Mouse (Mus musculus) bone marrow macrophage, adult 2 months (primary cell): ENCODE data around the gene Iqcg. TPM values are rescaled to one million over a fixed set of nuclear protein-coding genes. Genes with fewer than 3 reads are reported as not detected.
"Not testable (repeated sequence)": the region's sequence is repeated elsewhere in the genome, so short reads cannot be mapped to it uniquely, and the experiment has no call there.

Source experiments
- H3K27ac ChIP-seq: 2 replicates; pipeline ENCODE4 v1.5.1; 2012; ENCODE audit warnings: low read depth, low read length; ENCODE audit not compliant: insufficient read depth
- H3K4me1 ChIP-seq: 2 replicates; pipeline ENCODE4 v1.6.1; 2012; ENCODE audit warnings: low read length; ENCODE audit not compliant: control insufficient read depth, insufficient read depth
- H3K4me3 ChIP-seq: 2 replicates; pipeline ENCODE4 v1.5.1; 2012; ENCODE audit warnings: mild to moderate bottlenecking, low read length, moderate library complexity; ENCODE audit not compliant: insufficient read depth
- CTCF ChIP-seq: IDR thresholded peaks from 2 replicates; pipeline ENCODE4 v1.5.1; 2012; ENCODE audit warnings: low read depth, mild to moderate bottlenecking, low read length, moderate library complexity
- POLR2A ChIP-seq: IDR thresholded peaks from 2 replicates; pipeline ENCODE4 v1.6.1; 2012; ENCODE audit warnings: mild to moderate bottlenecking, low read depth, low read length, borderline replicate concordance
- polyA plus RNA-seq: library from polyadenylated mRNA; stranded (reverse); fragments of >200 nt; gene quantifications from 2 replicates; pipeline ENCODE4 v1.2.4, GENCODE M21; 2012; ENCODE audit not compliant: missing spikeins, insufficient read depth, insufficient read length

Iqcg gene
- polyA plus RNA-seq, 1 experiment = 0.86 TPM

DNA sequence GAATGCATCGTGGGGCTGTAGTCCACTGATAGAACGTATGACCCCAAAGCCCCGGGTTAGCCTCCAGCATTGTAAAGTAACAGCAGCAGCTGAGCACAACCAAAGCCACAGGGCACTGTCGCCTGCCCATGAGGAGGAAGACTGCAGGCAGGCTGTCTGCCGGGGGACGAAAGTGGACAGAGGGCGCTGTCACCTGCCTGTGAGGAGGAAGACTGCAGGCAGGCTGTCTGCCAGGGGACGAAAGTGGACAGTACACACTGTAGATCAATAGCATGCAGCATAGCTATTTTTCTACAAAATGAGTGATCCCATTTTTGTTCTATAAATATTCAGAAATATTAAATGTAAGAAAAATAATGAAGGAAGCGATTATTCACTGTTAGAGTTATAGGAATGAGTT lies 8.6 kb upstream of the Iqcg start:
- Histone ChIP-seq H3K4me3 (no peak overlapping the region), H3K27ac (no peak overlapping the region), H3K4me1 (peaks cover 4% of the 10 kb centered on the region)
- TF ChIP-seq CTCF = no peak
- no peak for TF ChIP-seq POLR2A

DNA sequence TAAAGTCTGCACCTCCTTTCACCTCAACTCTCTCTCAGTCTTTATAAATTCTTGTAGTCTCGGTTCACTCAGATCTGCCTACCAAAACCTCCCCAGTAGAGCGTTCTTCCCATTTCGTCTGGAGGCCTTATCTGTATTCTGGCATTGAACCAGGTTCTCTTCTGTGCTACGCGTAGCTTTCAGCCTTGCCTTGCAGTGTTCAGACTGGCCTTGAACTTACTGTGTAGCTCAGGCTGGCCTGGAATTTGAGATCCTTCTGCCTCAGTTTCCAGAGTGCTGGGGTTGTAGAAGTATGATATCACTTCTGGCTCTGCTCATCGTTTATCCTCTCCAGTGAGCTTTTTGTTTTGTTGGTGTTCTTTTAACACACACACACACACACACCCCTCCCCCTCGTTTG lies 7.2 kb upstream of the Iqcg start:
- H3K27ac ChIP-seq = no peak overlapping the region
- peak overlapping the region; percentile 73 for H3K4me3 ChIP-seq
- H3K4me1 ChIP-seq = peaks cover 8% of the 10 kb centered on the region
- TF ChIP-seq CTCF (no peak), POLR2A (no peak)

DNA sequence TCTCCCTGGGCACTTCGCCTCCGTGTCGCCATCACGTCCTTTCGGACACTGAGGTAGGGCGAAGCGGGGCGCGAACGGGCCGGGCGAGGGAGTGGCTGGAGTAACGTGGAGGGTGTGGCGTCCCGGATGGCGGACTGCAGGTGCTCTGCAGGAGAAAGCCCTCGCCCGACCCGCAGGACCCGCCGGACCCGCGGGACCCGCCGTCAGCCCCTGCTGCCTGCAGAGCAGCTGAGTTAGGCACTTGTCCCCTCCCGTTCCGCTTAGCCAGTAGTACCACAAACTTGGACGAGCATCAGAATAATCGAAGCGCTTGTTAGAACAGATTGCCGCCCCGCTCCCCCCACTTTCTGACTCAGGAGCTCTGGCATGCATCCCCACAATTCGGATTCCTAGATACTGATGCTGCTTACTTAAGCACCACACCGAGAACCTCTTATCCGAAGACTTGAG lies 6.7 kb upstream of the Iqcg start:
- TF ChIP-seq CTCF (no peak), POLR2A (no peak)
- H3K27ac ChIP-seq = no peak overlapping the region
- H3K4me3 ChIP-seq = peak overlapping the region; percentile 73
- peaks cover 11% of the 10 kb centered on the region for H3K4me1 ChIP-seq

DNA sequence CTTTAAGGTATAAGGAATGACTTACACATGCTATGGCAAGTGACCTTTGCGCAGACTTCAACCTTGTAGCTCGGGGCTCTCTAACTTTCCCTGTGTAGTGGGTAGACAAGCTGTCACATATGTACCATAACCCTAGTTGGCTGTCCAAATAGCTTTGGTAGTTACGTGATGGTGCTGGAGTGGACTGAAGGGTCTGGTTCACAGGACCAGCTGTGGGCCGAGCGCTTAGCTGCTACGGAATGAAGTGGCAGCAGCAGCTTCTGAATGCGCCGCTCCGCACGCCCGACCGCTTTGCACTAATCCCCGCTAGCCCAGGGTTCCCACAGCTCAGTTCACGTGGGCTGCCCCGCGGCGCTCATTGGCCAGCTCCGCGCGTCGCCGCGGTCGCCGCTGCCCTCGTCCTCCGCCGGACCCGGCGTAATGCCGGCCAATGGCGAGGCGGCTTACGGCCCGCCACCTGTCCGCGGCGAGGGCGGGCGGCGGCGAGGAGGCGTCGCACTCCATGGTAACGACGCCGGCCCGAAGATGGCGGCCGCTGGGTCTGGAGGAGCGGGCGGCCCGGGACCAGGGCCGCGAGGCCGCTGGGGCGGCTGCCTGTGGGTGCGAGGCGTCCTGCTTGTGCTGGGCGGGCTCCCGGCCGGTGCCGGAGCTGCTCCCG lies 6.1 kb upstream of the Iqcg start, which contains the start of gene Lmln:
TSS of gene Lmln (plus strand) at position 498 of the 658 bp plus-strand sequence.
- Histone ChIP-seq H3K4me3 (peak within 1 kb of the TSS; percentile 73), H3K4me1 (peaks cover 11% of the 10 kb centered on the region), H3K27ac (peak within 1 kb of the TSS; percentile 56)
- TF ChIP-seq CTCF (no peak), POLR2A (no peak)

DNA sequence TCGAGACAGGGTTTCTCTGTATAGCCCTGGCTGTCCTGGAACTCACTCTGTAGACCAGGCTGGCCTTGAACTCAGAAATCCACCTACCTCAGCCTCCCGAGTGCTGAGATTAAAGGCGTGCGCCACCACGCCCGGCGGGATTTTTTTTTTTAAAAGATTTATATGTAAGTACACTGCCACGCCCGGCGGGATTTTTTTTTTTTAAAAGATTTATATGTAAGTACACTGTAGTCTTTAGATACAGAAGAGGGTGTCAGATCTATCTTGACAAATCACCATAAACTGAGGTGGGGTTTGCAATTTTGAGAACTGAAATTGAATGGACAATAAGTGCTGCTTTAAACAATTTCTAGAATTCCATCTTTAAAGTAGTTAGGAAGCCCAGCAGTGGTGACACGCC lies 5.4 kb upstream of the Iqcg start:
- Histone ChIP-seq H3K27ac (peak overlapping the region; percentile 56; the same call in 1 of the 2 replicates), H3K4me1 (peaks cover 11% of the 10 kb centered on the region), H3K4me3 (peak overlapping the region; percentile 50; the same call in 1 of the 2 replicates)
- TF ChIP-seq CTCF (no peak), POLR2A (no peak)

DNA sequence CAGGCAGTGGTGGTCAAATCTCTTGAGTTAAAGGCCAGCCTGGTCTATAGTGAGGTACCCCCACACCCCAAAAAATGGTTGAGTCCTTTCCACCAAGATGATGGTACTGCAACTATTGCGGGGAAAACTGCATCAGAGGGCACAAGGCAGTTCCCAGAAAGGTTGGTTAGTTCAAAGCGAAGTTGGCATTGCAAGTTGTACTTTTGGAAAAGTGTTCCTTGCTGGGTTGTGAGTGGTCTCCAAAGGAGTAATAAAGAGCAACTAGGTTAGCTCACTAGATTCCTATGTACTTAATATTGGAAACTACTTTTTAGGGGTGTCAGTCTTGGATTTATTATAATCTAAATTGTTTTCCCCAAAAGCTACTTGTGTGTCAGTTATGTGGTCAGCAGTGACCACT lies 4.9 kb upstream of the Iqcg start:
- Histone ChIP-seq H3K4me3 (no peak overlapping the region), H3K27ac (no peak overlapping the region), H3K4me1 (peaks cover 11% of the 10 kb centered on the region)
- TF ChIP-seq CTCF (no peak), POLR2A (no peak)

DNA sequence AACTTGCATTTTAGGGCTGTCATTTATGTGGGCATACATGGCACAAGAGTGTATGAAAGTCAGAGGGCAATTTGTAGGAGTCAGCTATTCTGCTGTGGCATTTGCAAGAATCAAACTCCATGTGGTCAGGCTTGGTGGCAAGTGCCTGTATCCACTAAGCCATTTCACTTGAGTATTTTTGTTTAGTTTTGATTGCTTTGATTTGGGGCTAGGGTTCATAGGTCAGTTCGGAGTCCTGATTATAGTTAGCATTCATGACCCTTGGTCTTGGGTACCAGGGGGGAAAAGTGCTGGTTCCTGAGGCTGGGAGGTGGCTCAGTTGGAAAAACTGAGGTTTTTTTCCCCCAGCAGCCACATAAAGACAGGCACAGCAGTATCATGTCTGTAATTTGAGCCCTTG lies 3.5 kb upstream of the Iqcg start:
- Histone ChIP-seq H3K27ac (no peak overlapping the region), H3K4me3 (no peak overlapping the region), H3K4me1 (peaks cover 14% of the 10 kb centered on the region)
- TF ChIP-seq POLR2A (no peak), CTCF (no peak)

DNA sequence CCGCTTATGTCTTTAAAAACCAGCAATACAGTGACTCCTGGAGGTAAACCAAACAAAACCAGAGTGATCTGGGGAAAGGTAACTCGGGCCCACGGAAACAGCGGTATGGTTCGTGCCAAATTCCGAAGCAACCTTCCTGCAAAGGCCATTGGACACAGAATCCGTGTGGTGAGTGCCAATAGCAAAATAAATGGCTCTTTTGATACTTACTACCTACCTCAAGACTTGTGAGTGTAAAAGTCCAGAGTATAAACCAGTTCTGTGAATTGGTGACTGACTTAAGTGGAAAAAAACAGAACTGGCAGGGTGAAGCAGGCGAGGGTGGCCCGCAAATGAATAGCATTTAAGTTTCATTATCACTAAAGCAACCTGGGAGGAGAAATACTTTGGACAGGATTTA lies 2.6 kb upstream of the Iqcg start:
- not testable (repeated sequence) for H3K27ac ChIP-seq
- H3K4me3 ChIP-seq = peak overlapping the region; percentile 38; the same call in 1 of the 2 replicates
- peaks cover 14% of the 10 kb centered on the region for H3K4me1 ChIP-seq

DNA sequence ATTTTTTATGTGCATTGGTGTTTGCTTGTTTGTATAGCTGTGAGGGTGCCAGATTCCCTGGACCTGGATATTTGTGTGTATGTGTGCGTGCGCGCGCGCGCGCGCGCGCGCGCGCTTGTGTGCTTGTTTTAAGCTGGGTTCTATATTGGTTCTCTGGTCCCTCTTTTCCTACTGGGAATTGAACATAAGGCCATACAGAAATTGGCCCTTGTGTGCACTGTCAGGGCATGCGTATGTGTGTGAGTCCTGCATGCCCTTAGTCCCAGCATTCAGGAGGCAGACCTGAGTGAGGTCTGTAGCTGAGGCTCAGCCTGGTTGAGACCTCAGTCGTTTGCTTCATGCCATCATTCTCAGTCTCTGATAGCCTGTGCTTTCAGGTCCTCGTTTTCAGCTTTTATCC lies 2.0 kb upstream of the Iqcg start:
- TF ChIP-seq CTCF = no peak
- no peak for TF ChIP-seq POLR2A
- H3K4me1 ChIP-seq = peaks cover 10% of the 10 kb centered on the region
- H3K27ac ChIP-seq = no peak overlapping the region
- H3K4me3 ChIP-seq = peak overlapping the region; percentile 38; the same call in 1 of the 2 replicates

DNA sequence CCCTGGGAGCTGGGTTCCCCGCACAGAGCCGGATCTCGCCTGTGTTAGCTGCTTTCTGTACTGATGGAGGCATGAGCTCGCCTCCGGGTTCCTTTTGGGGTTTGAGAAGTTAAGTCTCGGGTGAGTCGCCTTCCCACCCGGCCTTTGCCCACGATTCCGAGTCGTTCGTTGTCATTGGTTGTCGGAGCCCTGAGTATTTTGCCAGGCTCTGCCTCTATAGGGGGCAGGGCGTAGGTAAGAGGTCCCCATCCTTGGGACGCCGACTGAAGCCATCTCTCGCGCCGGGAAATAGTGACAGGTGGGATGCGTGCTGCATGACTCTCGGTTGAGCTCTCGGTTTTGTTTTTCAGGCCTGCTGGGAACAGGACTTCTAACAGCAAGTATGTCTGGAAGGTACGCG lies 768 bp upstream of the Iqcg start:
- peak overlapping the region; percentile 80 for H3K27ac ChIP-seq
- TF ChIP-seq CTCF (no peak), POLR2A (no peak)
- peak overlapping the region; percentile 95 for H3K4me3 ChIP-seq
- H3K4me1 ChIP-seq = peaks cover 10% of the 10 kb centered on the region
